Mouse (Mus musculus): Measurements from ENCODE around the gene Efna4.

GRCm38 (mm10) chr3:89382950-89383349 is 45.1 kb upstream of the Efna4 start:
- TF ChIP-seq CTCF (IDR thresholded peaks at IDR 0.05; ENCODE audit: low read depth) (no peak), EP300 (IDR thresholded peaks at IDR 0.05; ENCODE audit: low read depth) (no peak)

All from liver, embryonic 14.5 days (tissue).